ENCODE assay signal across 8 mouse cellular contexts in the genomic region with DNA sequence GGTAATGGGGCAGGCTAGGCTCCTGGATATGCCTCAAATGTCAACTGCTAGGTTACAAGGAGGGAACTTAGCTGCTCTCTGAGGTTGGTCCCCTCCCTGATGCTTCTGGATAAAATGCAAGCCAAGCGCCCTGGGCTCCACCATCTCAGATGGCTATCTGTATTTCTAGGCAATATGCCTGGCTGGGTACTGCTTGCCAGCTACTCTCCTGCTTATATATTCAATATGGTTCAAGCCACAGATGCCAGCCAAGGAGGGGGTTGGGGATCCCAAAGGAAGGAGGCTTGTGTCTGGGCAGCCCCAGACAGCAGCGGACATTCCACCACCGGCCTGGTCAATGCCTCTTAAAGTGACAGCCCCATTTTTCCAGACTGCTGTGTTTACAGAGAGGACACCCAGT. TPM values are rescaled to one million over a fixed set of nuclear protein-coding genes. Genes with fewer than 3 reads are reported as not detected.
A peak's percentile ranks its signal among the peaks of the same experiment; 100 is the strongest.
DNase-seq lines count a peak whose midpoint lies in the region; ATAC-seq lines count a peak whose summit lies in the region.

No protein-coding gene starts in this region.

- H3K9ac ChIP-seq in forebrain, embryonic 11.5 days (ENCODE audit: low read length), result no peak overlapping the region
- no peak overlapping the region for H3K9ac ChIP-seq in forebrain, embryonic 12.5 days

- no peaks in the 10 kb centered on the region for H3K36me3 ChIP-seq in forebrain, embryonic 10.5 days (replicated peaks)
- no peaks in the 10 kb centered on the region for H3K36me3 ChIP-seq in forebrain, embryonic 11.5 days (ENCODE audit: control insufficient read depth, insufficient read depth, low read length)
- H3K36me3 ChIP-seq in forebrain, embryonic 12.5 days (replicated peaks), result no peaks in the 10 kb centered on the region

- no peak overlapping the region for H3K4me2 ChIP-seq in forebrain, embryonic 11.5 days (ENCODE audit: low read depth, low read length, severe bottlenecking)
- H3K4me2 ChIP-seq in forebrain, embryonic 12.5 days, result peak overlapping the region; percentile 98

- 0 out of 2 replicates have a peak overlapping the region, but pooled peaks have one; percentile 74 for H3K4me3 ChIP-seq in forebrain, embryonic 10.5 days
- H3K4me3 ChIP-seq in forebrain, embryonic 11.5 days (ENCODE audit: low read depth, low read length), result no peak overlapping the region
- 0 out of 2 replicates have a peak overlapping the region, but pooled peaks have one; percentile 69 for H3K4me3 ChIP-seq in forebrain, embryonic 12.5 days (replicated peaks)

- H3K27me3 ChIP-seq in forebrain, embryonic 10.5 days (ENCODE audit: poor library complexity, severe bottlenecking), result peaks cover 74% of the 10 kb centered on the region
- H3K27me3 ChIP-seq in forebrain, embryonic 11.5 days (ENCODE audit: control insufficient read depth, insufficient read depth, low read length), result peaks cover 22% of the 10 kb centered on the region
- H3K27me3 ChIP-seq in forebrain, embryonic 12.5 days, result peaks cover 57% of the 10 kb centered on the region

- 28% methylated on average over 3 of the region's 3 CpGs for WGBS in forebrain, embryonic 10.5 days
- WGBS in forebrain, embryonic 11.5 days, result 30% methylated on average over 3 of the region's 3 CpGs
- 34% methylated on average over 3 of the region's 3 CpGs for WGBS in forebrain, embryonic 12.5 days

- no peak overlapping the region for H3K27ac ChIP-seq in forebrain, embryonic 10.5 days
- H3K27ac ChIP-seq in forebrain, embryonic 11.5 days (ENCODE audit: low read depth, low read length), result no peak overlapping the region
- peak overlapping the region; percentile 20; the same call in 1 of the 2 replicates for H3K27ac ChIP-seq in forebrain, embryonic 12.5 days

- intact Hi-C loops in left cerebral cortex, postnatal 4 days (cut with DNase I), result no loop called here

- DNase-seq in forebrain, embryonic 10.5 days (ENCODE audit: extremely low spot score, low spot score), result no peak
- no peak for DNase-seq in forebrain, embryonic 11.5 days (ENCODE audit: low spot score)
- peak; percentile 56 for DNase-seq in Muller cell, postnatal 12 days (ENCODE audit: inconsistent ontology term)
- peak; percentile 96 for DNase-seq in left cerebral cortex, postnatal 4 days
- DNase-seq in gastrocnemius, postnatal 4 days (ENCODE audit: low spot score in 2 of 2), result no peak
- no peak for DNase-seq in adrenal gland, adult 8-10 months
- DNase-seq in thymus, postnatal 25 days, result no peak

- no peak for ATAC-seq in forebrain, embryonic 11.5 days (replicated peaks; ENCODE audit: low FRiP score)
- ATAC-seq in forebrain, embryonic 12.5 days (ENCODE audit: low FRiP score), result no peak

- H3K9me3 ChIP-seq in forebrain, embryonic 10.5 days, result no peaks in the 10 kb centered on the region
- no peaks in the 10 kb centered on the region for H3K9me3 ChIP-seq in forebrain, embryonic 11.5 days (ENCODE audit: control insufficient read depth, low read length)
- no peaks in the 10 kb centered on the region for H3K9me3 ChIP-seq in forebrain, embryonic 12.5 days

- peaks cover 43% of the 10 kb centered on the region for H3K4me1 ChIP-seq in forebrain, embryonic 10.5 days
- peaks cover 8% of the 10 kb centered on the region; the same call in 1 of the 2 replicates for H3K4me1 ChIP-seq in forebrain, embryonic 11.5 days (replicated peaks; ENCODE audit: control insufficient read depth, insufficient read depth, low read length)
- H3K4me1 ChIP-seq in forebrain, embryonic 12.5 days, result peaks cover 41% of the 10 kb centered on the region

RNA-seq across cellular contexts. Expression of a gene that starts 1.6 kb away (rescaled TPM):
- polyA plus RNA-seq in forebrain, embryonic 10.5 days (2016; fragmentation: Nextera tagmentation; extraction: Ambion mirVana), result 1.1 TPM in 2 replicates
- 2.3 and 3.5 TPM in 2 replicates for polyA plus RNA-seq in forebrain, embryonic 11.5 days (2014; fragmentation: Nextera tagmentation; extraction: Ambion mirVana)
- 5.5 and 7.4 TPM in 2 replicates for polyA plus RNA-seq in forebrain, embryonic 12.5 days (2016; fragmentation: Nextera tagmentation; extraction: Ambion mirVana)
- total RNA-seq in left cerebral cortex, postnatal 4 days (2021), result 10 to 100 TPM; 46.4 to 49.0 TPM
- 1 to 10 TPM; 2.8 to 3.3 TPM for total RNA-seq in gastrocnemius, postnatal 4 days (2021)
- total RNA-seq in adrenal gland, adult 8-10 months (2022), result under 1 TPM; 0.19 to 0.37 (median 0.26) TPM

RNA-seq across cellular contexts. Expression of a gene that starts 2.9 kb away (rescaled TPM):
- polyA plus RNA-seq in forebrain, embryonic 10.5 days (2016; fragmentation: Nextera tagmentation; extraction: Ambion mirVana), result 1.6 and 2.3 TPM in 2 replicates
- polyA plus RNA-seq in forebrain, embryonic 11.5 days (2014; fragmentation: Nextera tagmentation; extraction: Ambion mirVana), result 2.3 and 3.4 TPM in 2 replicates
- 0.58 and 2.3 TPM in 2 replicates for polyA plus RNA-seq in forebrain, embryonic 12.5 days (2016; fragmentation: Nextera tagmentation; extraction: Ambion mirVana)
- 1 to 10 TPM; 3.1 to 3.5 TPM for total RNA-seq in left cerebral cortex, postnatal 4 days (2021)
- under 1 TPM; 0.66 to 0.80 TPM for total RNA-seq in gastrocnemius, postnatal 4 days (2021)
- total RNA-seq in adrenal gland, adult 8-10 months (2022), result under 1 TPM in 2 of 4 experiments, not detected in 2; 0.40 to 0.42 TPM

RNA-seq across cellular contexts. Expression of a gene that starts 30.6 kb away (rescaled TPM):
- 0.21 and 0.97 TPM in 2 replicates for polyA plus RNA-seq in forebrain, embryonic 10.5 days (2016; fragmentation: Nextera tagmentation; extraction: Ambion mirVana)
- polyA plus RNA-seq in forebrain, embryonic 11.5 days (2014; fragmentation: Nextera tagmentation; extraction: Ambion mirVana), result 0.67 and 1.0 TPM in 2 replicates
- 0.74 and 0.90 TPM in 2 replicates for polyA plus RNA-seq in forebrain, embryonic 12.5 days (2016; fragmentation: Nextera tagmentation; extraction: Ambion mirVana)
- total RNA-seq in left cerebral cortex, postnatal 4 days (2021), result 1 to 10 TPM; 1.9 to 3.0 TPM
- 10 to 100 TPM; 10.8 to 13.1 TPM for total RNA-seq in gastrocnemius, postnatal 4 days (2021)
- 1 to 10 TPM; 4.2 to 9.6 (median 5.7) TPM for total RNA-seq in adrenal gland, adult 8-10 months (2022)

RNA-seq across cellular contexts. Expression of a gene that starts 40.7 kb away (rescaled TPM):
- 28.6 and 34.3 TPM in 2 replicates for polyA plus RNA-seq in forebrain, embryonic 10.5 days (2016; fragmentation: Nextera tagmentation; extraction: Ambion mirVana)
- 30.0 and 35.4 TPM in 2 replicates for polyA plus RNA-seq in forebrain, embryonic 11.5 days (2014; fragmentation: Nextera tagmentation; extraction: Ambion mirVana)
- polyA plus RNA-seq in forebrain, embryonic 12.5 days (2016; fragmentation: Nextera tagmentation; extraction: Ambion mirVana), result 23.5 and 24.4 TPM in 2 replicates
- 10 to 100 TPM; 21.5 to 23.8 TPM for total RNA-seq in left cerebral cortex, postnatal 4 days (2021)
- total RNA-seq in gastrocnemius, postnatal 4 days (2021), result 10 to 100 TPM; 39.5 to 39.9 TPM
- total RNA-seq in adrenal gland, adult 8-10 months (2022), result 10 to 100 TPM; 20.3 to 23.9 (median 23.2) TPM

RNA-seq across cellular contexts. Expression of a gene that starts 41.2 kb away (rescaled TPM):
- polyA plus RNA-seq in forebrain, embryonic 10.5 days (2016; fragmentation: Nextera tagmentation; extraction: Ambion mirVana), result 289 and 305 TPM in 2 replicates
- 261 and 263 TPM in 2 replicates for polyA plus RNA-seq in forebrain, embryonic 11.5 days (2014; fragmentation: Nextera tagmentation; extraction: Ambion mirVana)
- polyA plus RNA-seq in forebrain, embryonic 12.5 days (2016; fragmentation: Nextera tagmentation; extraction: Ambion mirVana), result 204 and 215 TPM in 2 replicates
- 100 to 1,000 TPM; 119 to 120 TPM for total RNA-seq in left cerebral cortex, postnatal 4 days (2021)
- total RNA-seq in gastrocnemius, postnatal 4 days (2021), result 100 to 1,000 TPM; 103 to 106 TPM
- total RNA-seq in adrenal gland, adult 8-10 months (2022), result 10 to 100 TPM; 82.7 to 88.0 (median 86.2) TPM

Comparison
In these comparisons a context has a peak if more than half of its experiments do, and no peak if none do; other contexts are left out.
1. DNase-seq: peak in Muller cell, postnatal 12 days (single experiment) and left cerebral cortex, postnatal 4 days (single experiment); none in forebrain, embryonic 10.5 days (single experiment), forebrain, embryonic 11.5 days (single experiment), gastrocnemius, postnatal 4 days (0 of 2), adrenal gland, adult 8-10 months (single experiment) and thymus, postnatal 25 days (single experiment).
2. RNA of a gene that starts 1.6 kb away (total RNA-seq): 46.4 to 49.0 TPM in left cerebral cortex, postnatal 4 days; 2.8 to 3.3 TPM in gastrocnemius, postnatal 4 days and 0.19 to 0.37 TPM in adrenal gland, adult 8-10 months; every median in the first group is over 10 times any median in the second.